Mouse (Mus musculus) embryonic fibroblast, embryonic 13.5 days (primary cell): ENCODE measurements at regions not wholly inside any gene's neighbourhood (a gene's known extent, or its start where the extent isn't known, plus 50 kb on each side); places are given as distances from the start of the nearest gene placed in this dataset.

ENCODE experiments used
- H3K27ac ChIP-seq: 2 replicates; pipeline ENCODE4 v1.5.1; 2012; ENCODE audit warnings: low read length, control low read depth, inconsistent platforms; ENCODE audit not compliant: insufficient read depth
- H3K4me1 ChIP-seq: 2 replicates; pipeline ENCODE4 v1.6.1; 2011; ENCODE audit warnings: low read length; ENCODE audit not compliant: control insufficient read depth, insufficient read depth
- H3K4me3 ChIP-seq: 2 replicates; pipeline ENCODE4 v1.5.1; 2011; ENCODE audit warnings: mild to moderate bottlenecking, control low read depth, low read length; ENCODE audit not compliant: insufficient read depth
- CTCF ChIP-seq: IDR thresholded peaks from 2 replicates; pipeline ENCODE4 v1.5.1; 2011; ENCODE audit warnings: mild to moderate bottlenecking, control low read depth, low read length, moderate library complexity, borderline replicate concordance; ENCODE audit not compliant: insufficient read depth
- POLR2A ChIP-seq: IDR thresholded peaks from 2 replicates; pipeline ENCODE4 v1.6.1; 2011; ENCODE audit warnings: low read depth, mild to moderate bottlenecking, control low read depth, low read length, moderate library complexity

- no peak for TF ChIP-seq POLR2A
- TF ChIP-seq CTCF, result no peak
- H3K27ac ChIP-seq, result no peak overlapping the region
- no peak overlapping the region for H3K4me3 ChIP-seq
- no peaks in the 10 kb centered on the region for H3K4me1 ChIP-seq
These were observed 407.9 kb downstream of the Tecrl start for GRCm38 (mm10) chr5:82947060-82947459.

- TF ChIP-seq POLR2A, result no peak
- TF ChIP-seq CTCF, result no peak
- Histone ChIP-seq H3K4me3 (no peak overlapping the region), H3K27ac (no peak overlapping the region), H3K4me1 (no peaks in the 10 kb centered on the region)
These were observed 415.2 kb downstream of the Tecrl start for GRCm38 (mm10) chr5:82939786-82940185.

DNA sequence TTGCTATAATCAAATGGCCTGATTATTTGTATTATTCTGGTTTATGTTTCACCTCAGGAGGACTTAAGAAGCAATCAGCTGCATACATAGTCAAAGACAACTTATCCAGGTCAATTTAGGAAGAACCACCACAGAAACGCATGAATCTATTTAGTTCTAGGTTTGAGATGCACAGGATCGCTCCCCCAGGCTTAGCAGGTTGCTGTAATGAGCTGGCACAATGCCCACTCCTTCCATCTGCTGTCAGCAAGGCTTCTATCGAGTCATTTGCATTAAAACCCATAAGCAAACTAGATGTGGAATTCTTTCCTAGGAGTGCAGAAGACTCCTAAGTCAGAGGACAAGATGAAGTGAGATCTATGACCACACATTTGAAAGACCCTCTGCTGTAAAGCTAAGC is 455.6 kb downstream of the Tecrl start:
- Histone ChIP-seq H3K4me1 (no peaks in the 10 kb centered on the region), H3K4me3 (no peak overlapping the region), H3K27ac (no peak overlapping the region)
- no peak for TF ChIP-seq POLR2A
- no peak for TF ChIP-seq CTCF

- no peak overlapping the region for H3K4me3 ChIP-seq
- TF ChIP-seq CTCF (no peak), POLR2A (no peak)
- H3K4me1 ChIP-seq, result no peaks in the 10 kb centered on the region
- no peak overlapping the region for H3K27ac ChIP-seq
These were observed 456.1 kb downstream of the Tecrl start for GRCm38 (mm10) chr5:82898912-82899311.

DNA sequence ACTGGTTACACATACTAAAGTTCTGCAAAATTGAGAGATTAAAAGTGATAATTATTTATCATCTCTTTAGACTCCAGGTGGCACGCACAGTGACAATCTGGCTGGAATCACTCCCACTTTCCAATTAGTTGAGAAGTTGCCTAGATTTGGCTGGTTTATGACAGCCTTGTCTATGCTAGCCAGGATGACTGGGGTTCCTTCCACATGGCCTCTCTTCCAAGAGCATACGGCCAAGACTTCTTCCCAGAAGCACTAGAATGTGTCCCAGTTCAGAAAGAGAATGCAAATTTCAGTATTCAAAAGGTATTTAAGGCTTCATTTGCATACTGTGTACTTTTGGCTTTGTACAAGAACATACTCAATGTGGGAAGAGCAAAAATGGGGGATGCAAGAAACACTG is 456.6 kb downstream of the Tecrl start:
- Histone ChIP-seq H3K27ac (no peak overlapping the region), H3K4me1 (no peaks in the 10 kb centered on the region), H3K4me3 (no peak overlapping the region)
- TF ChIP-seq POLR2A (no peak), CTCF (no peak)

DNA sequence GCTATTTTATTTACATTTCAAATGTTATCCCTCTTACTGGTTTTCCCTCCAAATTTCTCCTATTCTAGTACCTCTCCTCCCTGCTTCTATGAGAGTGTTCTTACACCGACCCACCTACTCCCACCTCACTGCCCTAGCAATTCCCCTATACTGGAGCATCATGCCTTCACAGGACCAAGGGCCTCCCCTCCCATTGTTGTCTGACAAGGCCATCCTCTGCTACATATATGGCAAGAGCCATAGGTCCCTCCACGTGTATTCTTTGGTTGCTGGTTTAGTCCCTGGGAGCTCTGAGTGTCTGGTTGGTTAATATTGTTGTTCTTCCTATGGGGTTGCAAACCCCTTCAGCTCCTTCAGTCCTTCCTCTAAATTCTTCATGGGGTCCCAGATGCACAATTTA is 485.7 kb downstream of the Tecrl start:
- Histone ChIP-seq H3K4me1 (no peaks in the 10 kb centered on the region), H3K27ac (no peak overlapping the region), H3K4me3 (no peak overlapping the region)
- TF ChIP-seq CTCF (no peak), POLR2A (no peak)

- H3K27ac ChIP-seq, result no peak overlapping the region
- H3K4me1 ChIP-seq, result no peaks in the 10 kb centered on the region
- no peak overlapping the region for H3K4me3 ChIP-seq
- no peak for TF ChIP-seq CTCF
These were observed 490.6 kb downstream of the Tecrl start for GRCm38 (mm10) chr5:82864347-82864746.

DNA sequence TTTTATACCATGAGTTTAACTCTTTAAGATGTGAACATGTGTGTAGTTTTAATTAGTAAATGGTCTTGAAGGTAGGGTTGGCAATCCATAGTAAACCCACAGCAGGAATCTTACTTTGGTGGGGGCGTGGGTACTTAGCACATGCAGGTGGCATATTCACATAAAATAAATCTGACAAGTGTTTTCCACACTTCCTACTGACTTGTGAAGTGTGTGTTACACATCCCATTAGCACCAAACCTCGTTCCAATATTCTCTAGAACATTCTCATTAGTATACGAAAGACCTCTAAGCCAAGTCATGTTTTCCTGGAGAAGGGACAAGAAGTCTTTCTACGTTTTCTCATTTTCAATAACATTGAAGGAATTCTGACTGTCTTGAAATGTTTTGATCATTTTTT is 529.7 kb downstream of the Tecrl start:
- TF ChIP-seq CTCF (no peak), POLR2A (no peak)
- Histone ChIP-seq H3K4me1 (no peaks in the 10 kb centered on the region), H3K4me3 (no peak overlapping the region), H3K27ac (no peak overlapping the region)

DNA sequence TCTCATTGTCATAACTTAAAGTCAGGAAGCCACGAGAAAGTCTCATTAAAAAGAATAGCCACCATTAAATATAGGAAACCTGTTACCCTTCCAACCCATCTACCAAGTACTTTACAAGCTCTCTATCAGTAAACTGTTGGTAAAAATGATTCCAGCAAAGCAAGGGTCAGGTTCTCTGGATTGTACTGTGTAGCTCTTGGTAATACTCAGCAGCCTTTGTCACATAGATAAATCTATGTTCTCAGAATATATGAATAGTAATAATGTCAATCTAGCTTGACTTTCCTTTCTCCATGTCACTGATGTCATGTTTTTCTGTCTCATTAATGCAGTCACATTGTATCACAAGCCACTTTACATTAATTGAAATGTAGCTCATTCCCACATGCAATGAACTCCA is 561.8 kb downstream of the Tecrl start:
- TF ChIP-seq CTCF, result no peak
- TF ChIP-seq POLR2A, result no peak
- Histone ChIP-seq H3K27ac (no peak overlapping the region), H3K4me1 (no peaks in the 10 kb centered on the region), H3K4me3 (no peak overlapping the region)
